Mouse (Mus musculus) embryonic facial prominence, embryonic 13.5 days (tissue): Measurements from ENCODE around the gene Nr2e1. TPM values are rescaled to one million over a fixed set of nuclear protein-coding genes. Genes with fewer than 3 reads are reported as not detected.

ENCODE experiments used
- ATAC-seq: fragments of 200-750 bp; cut with Nextera tagmentation; 2 replicates; pipeline ENCODE4 v1.8.0; 2017; ENCODE audit warnings: low read depth; ENCODE audit not compliant: insufficient number of reproducible peaks, insufficient read depth, low FRiP score, low TSS enrichment
- H3K27ac ChIP-seq: fragments of 300-500 bp; sonication (generic); 2 replicates; pipeline ENCODE4 v1.5.1; 2015; ENCODE audit warnings: moderate library complexity, mild to moderate bottlenecking, inconsistent platforms
- H3K27me3 ChIP-seq: fragments of 300-500 bp; sonication (generic); 2 replicates; pipeline ENCODE4 v1.6.1; 2015; ENCODE audit warnings: mild to moderate bottlenecking, inconsistent platforms
- H3K36me3 ChIP-seq: fragments of 300-500 bp; sonication (generic); 2 replicates; pipeline ENCODE4 v1.6.1; 2015; ENCODE audit warnings: mild to moderate bottlenecking, inconsistent platforms
- H3K4me1 ChIP-seq: fragments of 300-500 bp; sonication (generic); 2 replicates; pipeline ENCODE4 v1.6.1; 2015; ENCODE audit warnings: inconsistent platforms
- H3K4me2 ChIP-seq: fragments of 300-500 bp; sonication (generic); 2 replicates; pipeline ENCODE4 v1.6.1; 2015; ENCODE audit warnings: moderate library complexity, mild to moderate bottlenecking, inconsistent platforms
- H3K4me3 ChIP-seq: fragments of 300-500 bp; sonication (generic); 2 replicates; pipeline ENCODE4 v1.5.1; 2015; ENCODE audit warnings: mild to moderate bottlenecking, inconsistent platforms
- H3K9ac ChIP-seq: fragments of 300-500 bp; sonication (generic); 2 replicates; pipeline ENCODE4 v1.6.1; 2015; ENCODE audit warnings: mild to moderate bottlenecking, inconsistent platforms
- H3K9me3 ChIP-seq: fragments of 300-500 bp; sonication (generic); 2 replicates; pipeline ENCODE4 v1.6.1; 2016; ENCODE audit warnings: inconsistent platforms
- WGBS: fragments of 180-500 bp; shearing (Covaris S2); methylation state at CpG from one replicate; pipeline ENCODE4 v1.1.7; 2015; ENCODE audit warnings: mixed read lengths; 5-methylcytosine and 5-hydroxymethylcytosine counted together
- polyA plus RNA-seq: library from polyadenylated mRNA; unstranded; fragments of >200 nt; fragmentation: Nextera tagmentation; extraction: Ambion mirVana; gene quantifications from 2 replicates; pipeline ENCODE4 v1.2.1, GENCODE M21; 2015

Gene Nr2e1
- polyA plus RNA-seq, 1 experiment from 2014 or later = 1.3 TPM

DNA sequence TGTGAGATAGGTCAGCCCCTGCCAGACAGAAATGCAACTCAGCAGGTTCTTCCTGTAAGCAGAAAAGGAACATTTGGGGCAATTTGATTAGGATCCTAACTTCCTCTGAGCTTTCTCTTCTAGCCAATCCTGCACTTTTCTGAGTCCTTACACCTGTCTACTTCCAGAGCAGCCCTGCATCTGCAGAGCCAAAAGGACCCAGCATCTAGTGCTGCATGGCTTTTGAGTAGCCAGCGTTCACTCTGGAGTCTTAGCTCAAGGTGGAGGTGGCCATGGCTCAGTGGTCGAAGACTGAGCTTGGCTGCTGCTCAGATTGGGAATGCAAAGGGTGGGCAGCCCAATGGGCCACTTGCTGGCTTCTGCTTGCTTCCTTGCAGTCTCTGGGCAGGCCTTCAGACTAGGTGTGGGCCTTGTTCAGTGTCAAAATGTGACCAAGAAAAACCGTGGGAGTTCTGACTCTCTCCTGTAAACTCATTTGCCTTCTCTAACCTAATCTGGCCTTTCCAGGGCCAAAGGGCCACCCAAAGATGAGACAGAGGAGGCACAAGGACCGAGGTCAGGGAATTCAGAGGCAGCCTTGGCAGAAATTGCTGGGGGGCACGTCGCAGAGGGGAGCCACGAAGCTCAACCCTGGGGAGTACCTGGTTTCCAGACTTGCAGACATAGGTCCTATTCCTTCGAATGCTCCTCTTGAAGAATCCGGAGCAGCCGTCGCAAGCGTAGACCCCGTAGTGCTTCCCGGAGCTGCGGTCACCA lies 5.7 kb downstream of the Nr2e1 start:
- no peak overlapping the region for H3K4me2 ChIP-seq
- ATAC-seq = no peak
- peaks cover 99% of the 10 kb centered on the region for H3K27me3 ChIP-seq
- no peak overlapping the region for H3K4me3 ChIP-seq
- no peak overlapping the region for H3K27ac ChIP-seq
- H3K9ac ChIP-seq = no peak overlapping the region
- no peaks in the 10 kb centered on the region for H3K36me3 ChIP-seq
- whole genome bisulfite sequencing = 2% methylated on average over 15 of the region's 15 CpGs
- H3K9me3 ChIP-seq = no peaks in the 10 kb centered on the region
- peaks cover 10% of the 10 kb centered on the region for H3K4me1 ChIP-seq

DNA sequence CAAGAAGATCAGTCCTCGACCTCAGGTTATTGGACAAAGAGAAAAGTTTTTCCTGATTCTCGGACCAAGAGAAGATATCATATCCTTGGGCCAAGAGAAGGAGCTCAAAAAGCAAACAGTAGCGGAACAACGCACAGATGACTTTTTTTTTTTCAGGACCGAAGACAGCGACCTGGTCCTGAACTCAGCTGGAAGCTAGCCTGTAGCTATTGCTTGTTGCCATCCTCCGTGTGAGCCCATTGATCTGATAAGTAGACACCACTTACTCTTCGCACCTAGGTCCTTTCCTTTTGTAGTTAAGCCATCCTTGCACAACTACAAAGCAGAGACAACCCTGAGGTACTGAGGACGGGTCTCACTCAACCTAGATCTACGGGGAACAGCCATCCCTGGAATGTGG lies 8.8 kb downstream of the Nr2e1 start:
- H3K4me3 ChIP-seq = no peak overlapping the region
- H3K27ac ChIP-seq = no peak overlapping the region
- H3K9me3 ChIP-seq = no peaks in the 10 kb centered on the region
- no peak overlapping the region for H3K4me2 ChIP-seq
- WGBS = 4% methylated on average over 10 of the region's 10 CpGs
- H3K4me1 ChIP-seq = 0 out of 2 replicates have a peak, but pooled peaks cover 1% of the 10 kb centered on the region
- H3K9ac ChIP-seq = no peak overlapping the region
- H3K27me3 ChIP-seq = peaks cover 99% of the 10 kb centered on the region
- ATAC-seq = no peak
- H3K36me3 ChIP-seq = no peaks in the 10 kb centered on the region

GRCm38 (mm10) chr10:42572971-42573370 lies 10.5 kb downstream of the Nr2e1 start:
- no peaks in the 10 kb centered on the region for H3K36me3 ChIP-seq
- peak overlapping the region; percentile 14; the same call in 1 of the 2 replicates for H3K4me3 ChIP-seq
- no peaks in the 10 kb centered on the region for H3K4me1 ChIP-seq
- ATAC-seq = no peak
- WGBS = 6% methylated on average over 15 of the region's 15 CpGs
- H3K9me3 ChIP-seq = no peaks in the 10 kb centered on the region
- no peak overlapping the region for H3K9ac ChIP-seq
- no peak overlapping the region for H3K27ac ChIP-seq
- H3K4me2 ChIP-seq = no peak overlapping the region
- H3K27me3 ChIP-seq = peaks cover 98% of the 10 kb centered on the region

GRCm38 (mm10) chr10:42572567-42572966 lies 10.9 kb downstream of the Nr2e1 start:
- ATAC-seq = no peak
- Histone ChIP-seq H3K4me1 (no peaks in the 10 kb centered on the region), H3K4me2 (no peak overlapping the region), H3K4me3 (peak overlapping the region; percentile 14; the same call in 1 of the 2 replicates), H3K9me3 (no peaks in the 10 kb centered on the region), H3K27ac (no peak overlapping the region), H3K27me3 (peaks cover 97% of the 10 kb centered on the region), H3K9ac (no peak overlapping the region), H3K36me3 (no peaks in the 10 kb centered on the region)
- 5% methylated on average over 20 of the region's 20 CpGs for WGBS

GRCm38 (mm10) chr10:42562272-42562671 lies 21.2 kb downstream of the Nr2e1 start:
- H3K4me3 ChIP-seq = no peak overlapping the region
- H3K9ac ChIP-seq = no peak overlapping the region
- no peak overlapping the region for H3K27ac ChIP-seq
- no peaks in the 10 kb centered on the region for H3K9me3 ChIP-seq
- no peaks in the 10 kb centered on the region for H3K4me1 ChIP-seq
- 0 out of 2 replicates have a peak overlapping the region, but pooled peaks have one; percentile 11 for H3K4me2 ChIP-seq
- WGBS = 3% methylated on average over 12 of the region's 12 CpGs
- ATAC-seq = no peak
- peaks cover 56% of the 10 kb centered on the region for H3K27me3 ChIP-seq
- H3K36me3 ChIP-seq = no peaks in the 10 kb centered on the region

GRCm38 (mm10) chr10:42559581-42560200 lies 23.7 kb downstream of the Nr2e1 start:
- no peaks in the 10 kb centered on the region for H3K4me1 ChIP-seq
- ATAC-seq = no peak
- no peaks in the 10 kb centered on the region for H3K9me3 ChIP-seq
- no peak overlapping the region for H3K27ac ChIP-seq
- H3K4me3 ChIP-seq = no peak overlapping the region
- no peak overlapping the region for H3K4me2 ChIP-seq
- no peak overlapping the region for H3K9ac ChIP-seq
- H3K27me3 ChIP-seq = peaks cover 30% of the 10 kb centered on the region
- 72% methylated on average over 5 of the region's 5 CpGs for WGBS
- no peaks in the 10 kb centered on the region for H3K36me3 ChIP-seq

GRCm38 (mm10) chr10:42546507-42546906 lies 36.9 kb downstream of the Nr2e1 start:
- Histone ChIP-seq H3K27me3 (no peaks in the 10 kb centered on the region; the same call in 1 of the 2 replicates), H3K9me3 (no peaks in the 10 kb centered on the region), H3K9ac (no peak overlapping the region), H3K4me1 (no peaks in the 10 kb centered on the region), H3K36me3 (no peaks in the 10 kb centered on the region), H3K4me3 (no peak overlapping the region), H3K4me2 (no peak overlapping the region), H3K27ac (no peak overlapping the region)
- no peak for ATAC-seq
- 91% methylated on average over 3 of the region's 3 CpGs for WGBS

GRCm38 (mm10) chr10:42545707-42546503 lies 37.5 kb downstream of the Nr2e1 start:
- H3K4me2 ChIP-seq = no peak overlapping the region
- no peak for ATAC-seq
- WGBS = 78% methylated on average over 6 of the region's 6 CpGs
- no peaks in the 10 kb centered on the region for H3K9me3 ChIP-seq
- H3K4me3 ChIP-seq = no peak overlapping the region
- no peaks in the 10 kb centered on the region for H3K36me3 ChIP-seq
- H3K27ac ChIP-seq = no peak overlapping the region
- H3K9ac ChIP-seq = no peak overlapping the region
- H3K4me1 ChIP-seq = no peaks in the 10 kb centered on the region
- H3K27me3 ChIP-seq = no peaks in the 10 kb centered on the region

DNA sequence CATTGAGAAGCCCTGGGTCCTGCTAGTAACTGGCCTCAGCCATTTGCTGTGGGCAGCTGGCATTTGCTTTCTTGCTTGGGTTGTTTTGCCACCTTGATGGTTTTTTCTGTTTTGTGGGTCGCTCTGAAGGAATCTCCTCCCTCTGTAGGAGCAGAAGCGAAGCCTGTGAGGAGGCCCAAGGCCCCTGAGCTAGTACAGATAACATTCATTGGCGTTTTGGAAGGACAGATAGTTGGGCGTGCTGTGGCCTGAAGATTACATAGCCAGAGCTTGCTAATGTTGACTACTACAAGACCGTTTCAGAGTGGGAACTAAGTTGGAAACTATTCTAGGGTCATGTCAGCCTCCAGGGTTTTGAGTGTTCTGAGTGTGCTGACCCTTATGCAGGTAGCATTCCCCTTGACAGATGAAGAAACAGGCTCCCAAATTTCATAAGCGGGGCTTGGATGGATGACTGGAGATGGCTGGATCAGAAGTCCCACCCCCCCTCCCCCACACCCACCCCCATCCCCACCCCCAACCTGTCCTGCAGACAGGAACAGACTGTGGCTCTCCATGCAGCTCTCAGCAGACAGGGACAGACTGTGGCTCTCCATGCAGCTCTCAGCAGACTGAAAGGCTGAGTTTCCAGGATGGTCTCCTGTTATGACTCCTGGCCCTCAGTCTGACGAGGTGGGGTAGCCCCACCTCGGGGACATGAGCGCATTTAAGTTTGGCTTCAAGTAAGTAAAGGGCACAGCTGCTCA lies 45.7 kb downstream of the Nr2e1 start:
- Histone ChIP-seq H3K9ac (no peak overlapping the region), H3K27ac (no peak overlapping the region), H3K36me3 (peaks cover 40% of the 10 kb centered on the region), H3K4me3 (no peak overlapping the region), H3K27me3 (no peaks in the 10 kb centered on the region), H3K4me1 (0 out of 2 replicates have a peak, but pooled peaks cover 3% of the 10 kb centered on the region), H3K9me3 (no peaks in the 10 kb centered on the region), H3K4me2 (no peak overlapping the region)
- no peak for ATAC-seq
- WGBS = 78% methylated on average over 9 of the region's 9 CpGs

- Histone ChIP-seq H3K9ac (no peak overlapping the region), H3K27ac (no peak overlapping the region), H3K27me3 (no peaks in the 10 kb centered on the region), H3K4me3 (no peak overlapping the region), H3K4me2 (no peak overlapping the region), H3K4me1 (no peaks in the 10 kb centered on the region), H3K36me3 (peaks cover 69% of the 10 kb centered on the region), H3K9me3 (no peaks in the 10 kb centered on the region)
- WGBS = 88% methylated on average over 11 of the region's 11 CpGs
- ATAC-seq = no peak
These were observed 49.5 kb downstream of the Nr2e1 start for GRCm38 (mm10) chr10:42533836-42534453.

GRCm38 (mm10) chr10:42525682-42526081 lies 57.8 kb downstream of the Nr2e1 start:
- Histone ChIP-seq H3K4me3 (no peak overlapping the region), H3K9ac (no peak overlapping the region), H3K4me1 (peaks cover 22% of the 10 kb centered on the region), H3K9me3 (no peaks in the 10 kb centered on the region), H3K27ac (no peak overlapping the region), H3K36me3 (peaks cover 50% of the 10 kb centered on the region), H3K27me3 (no peaks in the 10 kb centered on the region), H3K4me2 (no peak overlapping the region)
- no peak for ATAC-seq
- over 99% methylated on average over 3 of the region's 3 CpGs for WGBS
